Mouse (Mus musculus): ENCODE data around the gene 3110082I17Rik. TPM values are rescaled to one million over a fixed set of nuclear protein-coding genes. Genes with fewer than 3 reads are reported as not detected.

The 3110082I17Rik gene
- polyA plus RNA-seq, 1 experiment from 2014 or later = 44.4 TPM

- DNase-seq = no peak
- no peak within 1 kb of the TSS for H3K27ac ChIP-seq (ENCODE audit: low read depth)
- WGBS = 39% methylated on average over 5 of the region's 5 CpGs
- H3K4me1 ChIP-seq (ENCODE audit: insufficient read depth) = no peaks in the 10 kb centered on the region
- no peaks in the 10 kb centered on the region for H3K9me3 ChIP-seq (ENCODE audit: low read depth, low read length)
- H3K36me3 ChIP-seq (ENCODE audit: insufficient read depth) = no peaks in the 10 kb centered on the region
- no peak within 1 kb of the TSS for H3K4me3 ChIP-seq (ENCODE audit: low read depth, low read length)
- TF ChIP-seq CTCF (IDR thresholded peaks at IDR 0.05; ENCODE audit: low read depth) = no peak
- no peak within 1 kb of the TSS for H3K4me2 ChIP-seq
- ATAC-seq (ENCODE audit: insufficient read depth) = no peak
- no peaks in the 10 kb centered on the region for H3K27me3 ChIP-seq (ENCODE audit: insufficient read depth, low read length)
- H3K9ac ChIP-seq = peak within 1 kb of the TSS; percentile 31
Observed at GRCm38 (mm10) chr5:139351134-139351533, 109.2 kb downstream of the 3110082I17Rik start, which contains the start of gene Cox19. Gene Cox19 (minus strand): TSS chr5:139351418.

GRCm38 (mm10) chr5:139349713-139350112 lies 110.6 kb downstream of the 3110082I17Rik start:
- H3K27ac ChIP-seq (ENCODE audit: low read depth) = no peak overlapping the region
- whole genome bisulfite sequencing = 62% methylated on average over 6 of the region's 6 CpGs

GRCm38 (mm10) chr5:139347225-139347624 lies 113.1 kb downstream of the 3110082I17Rik start:
- Histone ChIP-seq H3K27me3 (ENCODE audit: insufficient read depth, low read length) (no peaks in the 10 kb centered on the region), H3K4me1 (ENCODE audit: insufficient read depth) (peaks cover 2% of the 10 kb centered on the region; the same call in 1 of the 2 replicates), H3K27ac (ENCODE audit: low read depth) (peak overlapping the region; percentile 50; the same call in 1 of the 2 replicates), H3K4me3 (ENCODE audit: low read depth, low read length) (no peak overlapping the region), H3K36me3 (ENCODE audit: insufficient read depth) (peaks cover 8% of the 10 kb centered on the region), H3K4me2 (no peak overlapping the region), H3K9ac (no peak overlapping the region), H3K9me3 (ENCODE audit: low read depth, low read length) (no peaks in the 10 kb centered on the region)
- WGBS = 47% methylated on average over 1 of the region's 1 CpGs
- TF ChIP-seq CTCF (IDR thresholded peaks at IDR 0.05; ENCODE audit: low read depth) = no peak
- no peak for ATAC-seq (ENCODE audit: insufficient read depth)
- no peak for DNase-seq

More at GRCm38 (mm10) chr5:139349713-139350112, 110.6 kb downstream of the 3110082I17Rik start:
- DNase-seq = no peak
- H3K27me3 ChIP-seq (ENCODE audit: insufficient read depth, low read length) = no peaks in the 10 kb centered on the region
- 0 out of 2 replicates have a peak, but pooled peaks cover 2% of the 10 kb centered on the region for H3K4me1 ChIP-seq (ENCODE audit: insufficient read depth)
- no peak for TF ChIP-seq CTCF (IDR thresholded peaks at IDR 0.05; ENCODE audit: low read depth)
- H3K4me3 ChIP-seq (ENCODE audit: low read depth, low read length) = no peak overlapping the region
- ATAC-seq (ENCODE audit: insufficient read depth) = no peak
- no peaks in the 10 kb centered on the region for H3K9me3 ChIP-seq (ENCODE audit: low read depth, low read length)
- H3K36me3 ChIP-seq (ENCODE audit: insufficient read depth) = no peaks in the 10 kb centered on the region
- no peak overlapping the region for H3K9ac ChIP-seq
- no peak overlapping the region for H3K4me2 ChIP-seq

GRCm38 (mm10) chr5:139345364-139345714 lies 115.0 kb downstream of the 3110082I17Rik start:
- ATAC-seq (ENCODE audit: insufficient read depth) (peak; percentile 44), DNase-seq (no peak)
- Histone ChIP-seq H3K9ac (peak overlapping the region; percentile 51), H3K36me3 (ENCODE audit: insufficient read depth) (peaks cover 24% of the 10 kb centered on the region), H3K27ac (ENCODE audit: low read depth) (peak overlapping the region; percentile 40; the same call in 1 of the 2 replicates), H3K4me2 (peak overlapping the region; percentile 96), H3K9me3 (ENCODE audit: low read depth, low read length) (no peaks in the 10 kb centered on the region), H3K27me3 (ENCODE audit: insufficient read depth, low read length) (no peaks in the 10 kb centered on the region), H3K4me3 (ENCODE audit: low read depth, low read length) (peak overlapping the region; percentile 79), H3K4me1 (ENCODE audit: insufficient read depth) (peaks cover 2% of the 10 kb centered on the region; the same call in 1 of the 2 replicates)
- WGBS = 10% methylated on average over 5 of the region's 5 CpGs
- no peak for TF ChIP-seq CTCF (IDR thresholded peaks at IDR 0.05; ENCODE audit: low read depth)

- DNase-seq = peak; percentile 97
- H3K27me3 ChIP-seq (ENCODE audit: insufficient read depth, low read length) = no peaks in the 10 kb centered on the region
- peak overlapping the region; percentile 59; the same call in 1 of the 2 replicates for H3K27ac ChIP-seq (ENCODE audit: low read depth)
- peak overlapping the region; percentile 91 for H3K9ac ChIP-seq
- peak overlapping the region; percentile 96 for H3K4me2 ChIP-seq
- no peaks in the 10 kb centered on the region for H3K9me3 ChIP-seq (ENCODE audit: low read depth, low read length)
- peaks cover 2% of the 10 kb centered on the region; the same call in 1 of the 2 replicates for H3K4me1 ChIP-seq (ENCODE audit: insufficient read depth)
- peaks cover 29% of the 10 kb centered on the region for H3K36me3 ChIP-seq (ENCODE audit: insufficient read depth)
- H3K4me3 ChIP-seq (ENCODE audit: low read depth, low read length) = peak overlapping the region; percentile 79
- no peak for TF ChIP-seq CTCF (IDR thresholded peaks at IDR 0.05; ENCODE audit: low read depth)
- ATAC-seq (ENCODE audit: insufficient read depth) = peak; percentile 92
- WGBS = 0% methylated on average over 33 of the region's 33 CpGs
Observed at GRCm38 (mm10) chr5:139344687-139345363, 115.5 kb downstream of the 3110082I17Rik start.

- DNase-seq (peak; percentile 91), ATAC-seq (ENCODE audit: insufficient read depth) (peak; percentile 72)
- H3K4me1 ChIP-seq (ENCODE audit: insufficient read depth) = peaks cover 2% of the 10 kb centered on the region; the same call in 1 of the 2 replicates
- no peaks in the 10 kb centered on the region for H3K27me3 ChIP-seq (ENCODE audit: insufficient read depth, low read length)
- peak; percentile 89 for TF ChIP-seq CTCF (IDR thresholded peaks at IDR 0.05; ENCODE audit: low read depth)
- 3% methylated on average over 12 of the region's 12 CpGs for WGBS
- H3K4me2 ChIP-seq = peak overlapping the region; percentile 96
- H3K9me3 ChIP-seq (ENCODE audit: low read depth, low read length) = no peaks in the 10 kb centered on the region
- H3K9ac ChIP-seq = peak overlapping the region; percentile 91
- peaks cover 36% of the 10 kb centered on the region for H3K36me3 ChIP-seq (ENCODE audit: insufficient read depth)
- 0 out of 2 replicates have a peak overlapping the region, but pooled peaks have one; percentile 26 for H3K27ac ChIP-seq (ENCODE audit: low read depth)
- peak overlapping the region; percentile 79 for H3K4me3 ChIP-seq (ENCODE audit: low read depth, low read length)
Observed at GRCm38 (mm10) chr5:139344021-139344686, 116.2 kb downstream of the 3110082I17Rik start.

GRCm38 (mm10) chr5:139338891-139339290 lies 121.4 kb downstream of the 3110082I17Rik start:
- Histone ChIP-seq H3K9ac (no peak overlapping the region), H3K27me3 (ENCODE audit: insufficient read depth, low read length) (no peaks in the 10 kb centered on the region), H3K9me3 (ENCODE audit: low read depth, low read length) (no peaks in the 10 kb centered on the region), H3K4me2 (no peak overlapping the region), H3K36me3 (ENCODE audit: insufficient read depth) (peaks cover 62% of the 10 kb centered on the region), H3K27ac (ENCODE audit: low read depth) (no peak overlapping the region), H3K4me1 (ENCODE audit: insufficient read depth) (no peaks in the 10 kb centered on the region; the same call in 1 of the 2 replicates), H3K4me3 (ENCODE audit: low read depth, low read length) (no peak overlapping the region)
- no peak for TF ChIP-seq CTCF (IDR thresholded peaks at IDR 0.05; ENCODE audit: low read depth)
- WGBS = 68% methylated on average over 11 of the region's 11 CpGs
- DNase-seq (no peak), ATAC-seq (ENCODE audit: insufficient read depth) (no peak)
